Mouse (Mus musculus) left cerebral cortex, postnatal 10 days (tissue): ENCODE results near the gene Mapkbp1. TPM values are rescaled to one million over a fixed set of nuclear protein-coding genes. Genes with fewer than 3 reads are reported as not detected.

ENCODE experiments used
- DNase-seq, 2 experiments: peaks; one replicate each; pipeline ENCODE4 v3.0.0; 2021 to 2022; ENCODE audit warnings: low spot score in 2 of 2, mixed read lengths in 1 of 2; ENCODE audit errors: extremely low spot score in 1 of 2
- intact Hi-C: fragments of 180-260 bp; cut with DNase I; formaldehyde crosslinking; loops from one replicate; pipeline ENCODE4 v1.15.1; 2025
- microRNA-seq: library from miRNA; unstranded; fragments of <30 nt; microRNA quantifications from one replicate; pipeline ENCODE4 v1.2.0, GENCODE M21; 2022
- total RNA-seq, 2 experiments: library from RNA; stranded (reverse); gene quantifications; 2 replicates each; pipeline ENCODE4 v1.2.3; 2021

The Mapkbp1 gene
- total RNA-seq, 2 experiments from 2014 or later: 79.1 to 79.2 TPM

- intact Hi-C loops: no loop called here
- DNase-seq: peak in 1 of 2 experiments; percentile 56
Measured at GRCm38 (mm10) chr2:120076076-120076705, 103.7 kb downstream of the Mapkbp1 start.

Small RNA genes lying within 50 kb of the gene (microRNA-seq; reads per million reads assigned to microRNA genes)
- not detected for gene Mir7665

Other genes starting within 250 kb of the Mapkbp1 start
- 10 to 100 TPM; 95.0 to 97.9 TPM for gene Itpka, start 230.4 kb upstream of the Mapkbp1 start, total RNA-seq
- gene Ltk, start 212.3 kb upstream of the Mapkbp1 start, total RNA-seq: 1 to 10 TPM; 5.9 to 7.1 TPM
- 10 to 100 TPM; 15.9 to 17.1 TPM for gene Rpap1, start 185.2 kb upstream of the Mapkbp1 start, total RNA-seq
- 10 to 100 TPM; 73.3 to 74.1 TPM for gene Tyro3, start 175.0 kb upstream of the Mapkbp1 start, total RNA-seq
- 10 to 100 TPM; 57.9 to 63.5 TPM for gene Mga, start 75.5 kb upstream of the Mapkbp1 start, total RNA-seq
- gene Jmjd7, start 54.8 kb downstream of the Mapkbp1 start, total RNA-seq: 1 to 10 TPM; 5.6 to 6.2 TPM
- gene Gm28042, start 54.8 kb downstream of the Mapkbp1 start, total RNA-seq: 1 to 10 TPM in 1 of 2 experiments, under 1 TPM in 1; 0.71 to 1.6 TPM
- 1 to 10 TPM; 2.6 to 3.3 TPM for gene Pla2g4b, start 60.7 kb downstream of the Mapkbp1 start, total RNA-seq
- 10 to 100 TPM in 1 of 2 experiments, 1 to 10 TPM in 1; 9.4 to 10.7 TPM for gene Ehd4, start 181.9 kb downstream of the Mapkbp1 start, total RNA-seq